ENCODE assay signal across 10 mouse cellular contexts in the genomic region with DNA sequence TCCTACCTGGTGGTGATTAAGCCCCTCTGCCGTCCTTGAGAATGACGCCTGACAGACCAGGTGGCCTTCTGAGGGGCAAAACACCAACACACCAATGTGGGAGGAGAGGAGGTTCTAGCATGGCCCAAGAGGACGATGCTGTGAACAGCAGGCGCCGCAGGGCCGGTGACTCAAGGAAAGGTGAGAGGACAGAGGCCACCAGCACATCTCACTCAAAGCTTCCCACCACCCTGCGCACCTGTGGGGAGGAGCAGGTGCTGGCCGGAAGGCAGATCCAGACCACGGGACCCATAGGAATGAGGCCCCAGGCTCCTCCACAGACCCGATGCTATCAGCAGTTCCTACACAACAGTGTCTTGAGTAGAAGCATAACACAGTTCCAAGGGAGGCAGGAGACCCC. TPM values are rescaled to one million over a fixed set of nuclear protein-coding genes. Genes with fewer than 3 reads are reported as not detected.
A peak's percentile ranks its signal among the peaks of the same experiment; 100 is the strongest.
DNase-seq lines count a peak whose midpoint lies in the region; ATAC-seq and TF ChIP-seq lines count a peak whose summit lies in the region.
"Had no signal": no experiment of that assay in that cellular context is flagged by ENCODE, and none has a peak within 500 bp of the region (broad histone marks: within the 10 kb centered on the region; RNA-seq: fewer than 3 reads in every experiment).

No protein-coding gene starts in this region.

- 26% methylated on average over 10 of the region's 10 CpGs for WGBS in stomach, embryonic 14.5 days
- 34% methylated on average over 10 of the region's 10 CpGs for WGBS in stomach, postnatal 0 days
- 36% methylated on average over 10 of the region's 10 CpGs for WGBS in limb, embryonic 10.5 days
- 63% methylated on average over 10 of the region's 10 CpGs for WGBS in olfactory bulb, adult 2 months

- no peak for TF ChIP-seq CTCF in stomach, postnatal 0 days (IDR thresholded peaks at IDR 0.05; ENCODE audit: low read depth)
- no peak for TF ChIP-seq CTCF in olfactory bulb, adult 2 months (IDR thresholded peaks at IDR 0.05; ENCODE audit: insufficient read depth, low read depth, low read length)

- no peak for TF ChIP-seq POLR2A in olfactory bulb, adult 2 months (IDR thresholded peaks at IDR 0.05; ENCODE audit: insufficient read depth, low read depth, low read length)

- DNase-seq in cerebellum, adult 9-11 months, result peak; percentile 61
- DNase-seq in cerebellum, postnatal 4 days (ENCODE audit: low spot score in 2 of 2), result no peak
- no peak for DNase-seq in stomach, postnatal 0 days (ENCODE audit: low spot score)
- no peak for DNase-seq in limb, embryonic 10.5 days (ENCODE audit: low spot score)
- DNase-seq in thymus, postnatal 10 days (ENCODE audit: low spot score in 2 of 2), result no peak
- DNase-seq in left cerebral cortex, postnatal 14 days (ENCODE audit: low spot score in 2 of 2), result no peak

- no peaks in the 10 kb centered on the region for H3K9me3 ChIP-seq in stomach, embryonic 14.5 days (ENCODE audit: control insufficient read depth, low read depth, low read length)
- H3K9me3 ChIP-seq in stomach, postnatal 0 days (ENCODE audit: control insufficient read depth, low read length), result no peaks in the 10 kb centered on the region
- H3K9me3 ChIP-seq in limb, embryonic 10.5 days (replicated peaks), result no peaks in the 10 kb centered on the region

- H3K4me2 ChIP-seq in stomach, embryonic 14.5 days (replicated peaks; ENCODE audit: low read depth, low read length), result peak overlapping the region; percentile 92
- no peak overlapping the region for H3K4me2 ChIP-seq in stomach, postnatal 0 days (replicated peaks; ENCODE audit: low read depth)

- H3K36me3 ChIP-seq in stomach, embryonic 14.5 days (ENCODE audit: control insufficient read depth, insufficient read depth, low read length), result no peaks in the 10 kb centered on the region
- H3K36me3 ChIP-seq in stomach, postnatal 0 days (ENCODE audit: control insufficient read depth, insufficient read depth, low read length), result no peaks in the 10 kb centered on the region
- H3K36me3 ChIP-seq in limb, embryonic 10.5 days, result no peaks in the 10 kb centered on the region

- no peak for TF ChIP-seq EP300 in stomach, postnatal 0 days (optimal IDR thresholded peaks at IDR 0.05)

- no peaks in the 10 kb centered on the region for H3K27me3 ChIP-seq in stomach, embryonic 14.5 days (ENCODE audit: control insufficient read depth, insufficient read depth, low read length)
- H3K27me3 ChIP-seq in stomach, postnatal 0 days (ENCODE audit: control insufficient read depth, insufficient read depth, low read length), result no peaks in the 10 kb centered on the region
- no peaks in the 10 kb centered on the region for H3K27me3 ChIP-seq in limb, embryonic 10.5 days (ENCODE audit: low read depth, poor library complexity, severe bottlenecking)

- no peak for ATAC-seq in stomach, embryonic 14.5 days (ENCODE audit: insufficient number of reproducible peaks, insufficient read depth, low FRiP score, low read depth)
- ATAC-seq in stomach, postnatal 0 days (ENCODE audit: low FRiP score, low TSS enrichment), result no peak
- ATAC-seq: activated CD4-positive, CD25-positive, alpha-beta regulatory T cell, adult 4 months had no signal

- H3K9ac ChIP-seq in stomach, embryonic 14.5 days (replicated peaks; ENCODE audit: low read depth, low read length), result no peak overlapping the region
- H3K9ac ChIP-seq in stomach, postnatal 0 days (ENCODE audit: low read length), result no peak overlapping the region

- intact Hi-C loops in left cerebral cortex, postnatal 14 days (cut with DNase I), result no loop called here

- peaks cover 11% of the 10 kb centered on the region; the same call in 1 of the 2 replicates for H3K4me1 ChIP-seq in stomach, embryonic 14.5 days (ENCODE audit: control insufficient read depth, insufficient read depth, low read length)
- H3K4me1 ChIP-seq in stomach, postnatal 0 days (replicated peaks; ENCODE audit: control insufficient read depth, insufficient read depth), result no peaks in the 10 kb centered on the region
- H3K4me1 ChIP-seq in limb, embryonic 10.5 days, result peaks cover 56% of the 10 kb centered on the region
- H3K4me1 ChIP-seq in olfactory bulb, adult 2 months (ENCODE audit: control insufficient read depth, insufficient read depth, low read length), result peaks cover 21% of the 10 kb centered on the region

- no peak overlapping the region for H3K27ac ChIP-seq in stomach, embryonic 14.5 days (ENCODE audit: low read length)
- no peak overlapping the region for H3K27ac ChIP-seq in stomach, postnatal 0 days (replicated peaks)
- no peak overlapping the region for H3K27ac ChIP-seq in limb, embryonic 10.5 days
- H3K27ac ChIP-seq in olfactory bulb, adult 2 months (ENCODE audit: insufficient read depth, low read depth, low read length), result no peak overlapping the region

- H3K4me3 ChIP-seq in stomach, embryonic 14.5 days (ENCODE audit: low read depth, low read length), result peak overlapping the region; percentile 52
- H3K4me3 ChIP-seq in stomach, postnatal 0 days (ENCODE audit: low read depth, low read length), result no peak overlapping the region
- H3K4me3 ChIP-seq in limb, embryonic 10.5 days, result peak overlapping the region; percentile 94
- H3K4me3 ChIP-seq in olfactory bulb, adult 2 months (ENCODE audit: insufficient read depth, low read depth, low read length), result peak overlapping the region; percentile 85; the same call in 1 of the 2 replicates

RNA-seq across cellular contexts. Expression of a gene that starts 1.4 kb away (rescaled TPM):
- polyA plus RNA-seq in stomach, embryonic 14.5 days (2014; fragmentation: Nextera tagmentation; extraction: Ambion mirVana), result 1.8 and 2.6 TPM in 2 replicates
- polyA plus RNA-seq in stomach, postnatal 0 days (2015; fragmentation: Nextera tagmentation; extraction: Ambion mirVana), result 0.18 and 0.24 TPM in 2 replicates
- polyA plus RNA-seq in limb, embryonic 10.5 days (2016; fragmentation: Nextera tagmentation; extraction: Ambion mirVana), result 4.4 and 4.8 TPM in 2 replicates
- polyA plus RNA-seq in olfactory bulb, adult 2 months (2012; ENCODE audit: insufficient read depth, insufficient read length, low replicate concordance, missing spikeins), result not detected in 2 replicates
- total RNA-seq in left cerebral cortex, postnatal 14 days (2021), result 10 to 100 TPM; 32.9 to 38.5 TPM
- polyA plus RNA-seq: activated CD4-positive, CD25-positive, alpha-beta regulatory T cell, adult 4 months; liver, embryonic 16.5 days had no signal
